Mouse (Mus musculus) stomach, embryonic 14.5 days (tissue): Measurements from ENCODE around the gene Egfem1. TPM values are rescaled to one million over a fixed set of nuclear protein-coding genes. Genes with fewer than 3 reads are reported as not detected.

Experiments used
- ATAC-seq: fragments of 200-750 bp; cut with Nextera tagmentation; 2 replicates; pipeline ENCODE4 v1.8.0; 2017; ENCODE audit warnings: low read depth, moderate TSS enrichment; ENCODE audit not compliant: insufficient number of reproducible peaks, insufficient read depth, low FRiP score
- H3K27ac ChIP-seq: fragments of 300-500 bp; sonication (generic); 2 replicates; pipeline ENCODE4 v1.5.1; 2014; ENCODE audit warnings: mild to moderate bottlenecking, low read length, moderate library complexity, mixed read lengths
- H3K27me3 ChIP-seq: fragments of 300-500 bp; sonication (generic); 2 replicates; pipeline ENCODE4 v1.6.1; 2014; ENCODE audit warnings: low read length, control low read depth, mixed read lengths; ENCODE audit not compliant: control insufficient read depth, insufficient read depth
- H3K36me3 ChIP-seq: fragments of 300-500 bp; sonication (generic); 2 replicates; pipeline ENCODE4 v1.6.1; 2014; ENCODE audit warnings: mild to moderate bottlenecking, control low read depth, low read length, moderate library complexity, mixed read lengths; ENCODE audit not compliant: control insufficient read depth, insufficient read depth
- H3K4me1 ChIP-seq: fragments of 300-500 bp; sonication (generic); 2 replicates; pipeline ENCODE4 v1.6.1; 2014; ENCODE audit warnings: low read length, control low read depth, mixed read lengths; ENCODE audit not compliant: control insufficient read depth, insufficient read depth
- H3K4me2 ChIP-seq: fragments of 300-500 bp; sonication (generic); replicated peaks from 2 replicates; pipeline ENCODE4 v1.6.1; 2014; ENCODE audit warnings: low read depth, low read length, control low read depth
- H3K4me3 ChIP-seq: fragments of 300-500 bp; sonication (generic); 2 replicates; pipeline ENCODE4 v1.5.1; 2014; ENCODE audit warnings: low read depth, low read length, control low read depth
- H3K9ac ChIP-seq: fragments of 300-500 bp; sonication (generic); replicated peaks from 2 replicates; pipeline ENCODE4 v1.6.1; 2014; ENCODE audit warnings: low read depth, mild to moderate bottlenecking, control low read depth, low read length, moderate library complexity, mixed read lengths
- H3K9me3 ChIP-seq: fragments of 300-500 bp; sonication (generic); 2 replicates; pipeline ENCODE4 v1.6.1; 2016; ENCODE audit warnings: low read depth, low read length, control low read depth; ENCODE audit not compliant: control insufficient read depth
- WGBS: fragments of 180-500 bp; shearing (Covaris S2); extraction: QIAGEN DNeasy Blood & Tissue Kit; methylation state at CpG from one replicate; pipeline ENCODE4 v1.1.7; 2014; 5-methylcytosine and 5-hydroxymethylcytosine counted together
- polyA plus RNA-seq: library from polyadenylated mRNA; unstranded; fragments of >200 nt; fragmentation: Nextera tagmentation; extraction: Ambion mirVana; gene quantifications from 2 replicates; pipeline ENCODE4 v1.2.1, GENCODE M21; 2014

The Egfem1 gene
- polyA plus RNA-seq, 1 experiment from 2014 or later, result 0.41 TPM

DNA sequence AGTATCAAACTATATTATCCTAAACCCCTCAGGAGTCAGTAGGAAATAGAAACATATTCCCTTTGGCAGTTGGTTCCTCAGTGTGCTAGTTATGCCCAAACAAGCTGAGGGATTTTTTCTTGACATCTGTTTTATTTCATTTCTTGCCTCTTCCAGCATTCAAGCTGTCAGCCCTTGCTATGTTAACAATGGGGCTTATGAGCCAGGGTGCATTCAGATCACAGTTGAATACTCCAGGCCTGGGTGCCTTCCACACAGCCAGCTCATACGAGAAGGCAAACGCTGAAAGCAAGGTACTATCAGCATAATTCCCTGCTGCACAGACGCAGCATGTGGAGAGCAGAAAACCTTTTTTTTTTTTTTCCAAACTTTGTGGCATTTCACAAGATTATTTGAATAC lies 526.9 kb downstream of the Egfem1 start:
- Histone ChIP-seq H3K9me3 (no peaks in the 10 kb centered on the region), H3K4me1 (no peaks in the 10 kb centered on the region), H3K27me3 (no peaks in the 10 kb centered on the region), H3K4me3 (no peak overlapping the region), H3K27ac (no peak overlapping the region), H3K4me2 (no peak overlapping the region), H3K9ac (no peak overlapping the region), H3K36me3 (no peaks in the 10 kb centered on the region)
- ATAC-seq, result no peak
- WGBS, result 40% methylated on average over 3 of the region's 3 CpGs

DNA sequence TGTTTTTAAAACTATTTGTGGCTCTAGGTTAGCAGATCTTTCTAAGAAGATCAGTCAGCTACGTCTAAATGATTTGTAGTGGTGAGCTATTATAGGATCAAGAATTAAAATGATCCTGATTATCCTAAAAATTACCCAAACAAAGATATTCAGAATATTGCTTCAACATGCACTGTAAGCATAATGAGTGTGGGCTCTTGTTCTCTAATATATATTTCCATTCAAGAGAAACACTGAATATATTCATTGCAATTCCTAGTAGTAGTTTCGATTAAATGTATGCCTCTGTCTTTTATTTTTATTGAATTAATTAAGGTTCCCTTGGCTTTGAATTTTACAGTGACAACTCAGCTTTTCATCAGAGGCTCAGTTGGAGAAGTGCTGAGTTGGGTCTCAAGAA lies 527.4 kb downstream of the Egfem1 start:
- Histone ChIP-seq H3K4me1 (no peaks in the 10 kb centered on the region), H3K27ac (no peak overlapping the region), H3K9me3 (no peaks in the 10 kb centered on the region), H3K9ac (no peak overlapping the region), H3K27me3 (no peaks in the 10 kb centered on the region), H3K4me2 (no peak overlapping the region), H3K4me3 (no peak overlapping the region), H3K36me3 (no peaks in the 10 kb centered on the region)
- 75% methylated on average over 2 of the region's 2 CpGs for WGBS
- ATAC-seq, result no peak

DNA sequence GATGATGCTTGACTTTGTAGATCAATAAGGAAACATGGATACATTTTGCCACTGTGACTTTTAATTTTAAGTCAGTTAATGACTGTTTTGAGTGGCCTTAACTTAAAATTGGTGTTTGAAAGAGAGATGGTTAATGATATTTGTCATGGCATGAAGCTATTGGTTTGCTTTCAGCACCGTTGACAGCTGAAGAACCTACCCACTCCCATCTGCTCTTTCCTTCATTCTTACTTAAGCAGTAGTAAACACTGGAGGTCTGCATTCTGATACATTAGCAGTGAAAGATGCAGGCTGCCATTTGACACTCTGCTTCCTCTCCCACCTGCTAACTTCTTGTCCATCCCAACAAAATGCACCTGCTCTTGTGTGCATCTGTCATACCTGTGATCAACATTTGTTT lies 537.8 kb downstream of the Egfem1 start:
- H3K36me3 ChIP-seq, result no peaks in the 10 kb centered on the region
- no peaks in the 10 kb centered on the region for H3K27me3 ChIP-seq
- no peak overlapping the region for H3K27ac ChIP-seq
- no peak overlapping the region for H3K4me2 ChIP-seq
- 61% methylated on average over 1 of the region's 1 CpGs for WGBS
- H3K4me3 ChIP-seq, result no peak overlapping the region
- no peaks in the 10 kb centered on the region for H3K4me1 ChIP-seq
- no peak overlapping the region for H3K9ac ChIP-seq
- no peak for ATAC-seq
- no peaks in the 10 kb centered on the region for H3K9me3 ChIP-seq

DNA sequence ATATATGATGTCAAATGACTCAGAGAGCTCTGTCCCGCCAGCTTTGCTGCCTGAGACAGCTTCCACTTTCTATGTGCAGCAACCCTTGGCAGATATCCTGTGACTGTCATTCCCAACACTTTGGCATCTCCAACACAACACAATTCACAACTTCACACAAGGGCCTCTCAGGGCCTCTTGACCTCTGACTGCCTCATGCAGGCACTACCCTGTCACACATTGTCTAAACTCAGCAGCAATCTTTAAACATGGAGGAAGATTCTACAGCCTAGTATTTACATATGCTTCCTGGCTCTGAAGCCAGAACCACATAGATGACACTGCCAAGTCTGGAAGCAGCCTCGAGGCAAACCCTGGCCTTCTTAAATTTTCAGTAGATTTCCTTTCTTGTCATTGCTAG lies 558.0 kb downstream of the Egfem1 start:
- ATAC-seq, result no peak
- no peak overlapping the region for H3K4me2 ChIP-seq
- no peaks in the 10 kb centered on the region for H3K4me1 ChIP-seq
- no peak overlapping the region for H3K27ac ChIP-seq
- H3K27me3 ChIP-seq, result no peaks in the 10 kb centered on the region
- no peak overlapping the region for H3K4me3 ChIP-seq
- H3K9ac ChIP-seq, result no peak overlapping the region
- 69% methylated on average over 2 of the region's 2 CpGs for WGBS
- no peaks in the 10 kb centered on the region for H3K9me3 ChIP-seq
- no peaks in the 10 kb centered on the region for H3K36me3 ChIP-seq

DNA sequence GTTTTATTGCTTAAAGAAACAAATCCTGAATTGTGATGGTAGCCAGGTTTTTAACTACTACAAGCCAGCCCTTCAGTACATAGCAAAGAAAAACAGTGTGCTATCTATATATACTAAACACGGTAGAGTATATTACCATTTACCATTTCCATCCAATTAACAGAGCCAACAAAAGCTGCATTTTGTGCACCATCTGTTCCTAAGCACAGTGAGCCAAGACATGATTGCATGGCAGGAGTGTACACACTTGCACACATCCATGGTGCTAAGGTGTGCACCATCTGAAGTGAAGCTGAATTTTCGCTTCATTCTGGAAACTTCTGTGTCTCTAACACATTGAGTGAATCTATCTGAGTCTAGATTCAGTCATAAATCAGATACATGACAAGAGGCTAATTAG lies 585.0 kb downstream of the Egfem1 start:
- Histone ChIP-seq H3K4me1 (no peaks in the 10 kb centered on the region), H3K4me2 (no peak overlapping the region), H3K27me3 (no peaks in the 10 kb centered on the region), H3K27ac (no peak overlapping the region), H3K4me3 (no peak overlapping the region), H3K9me3 (no peaks in the 10 kb centered on the region), H3K9ac (no peak overlapping the region), H3K36me3 (no peaks in the 10 kb centered on the region)
- 83% methylated on average over 2 of the region's 2 CpGs for WGBS
- no peak for ATAC-seq

DNA sequence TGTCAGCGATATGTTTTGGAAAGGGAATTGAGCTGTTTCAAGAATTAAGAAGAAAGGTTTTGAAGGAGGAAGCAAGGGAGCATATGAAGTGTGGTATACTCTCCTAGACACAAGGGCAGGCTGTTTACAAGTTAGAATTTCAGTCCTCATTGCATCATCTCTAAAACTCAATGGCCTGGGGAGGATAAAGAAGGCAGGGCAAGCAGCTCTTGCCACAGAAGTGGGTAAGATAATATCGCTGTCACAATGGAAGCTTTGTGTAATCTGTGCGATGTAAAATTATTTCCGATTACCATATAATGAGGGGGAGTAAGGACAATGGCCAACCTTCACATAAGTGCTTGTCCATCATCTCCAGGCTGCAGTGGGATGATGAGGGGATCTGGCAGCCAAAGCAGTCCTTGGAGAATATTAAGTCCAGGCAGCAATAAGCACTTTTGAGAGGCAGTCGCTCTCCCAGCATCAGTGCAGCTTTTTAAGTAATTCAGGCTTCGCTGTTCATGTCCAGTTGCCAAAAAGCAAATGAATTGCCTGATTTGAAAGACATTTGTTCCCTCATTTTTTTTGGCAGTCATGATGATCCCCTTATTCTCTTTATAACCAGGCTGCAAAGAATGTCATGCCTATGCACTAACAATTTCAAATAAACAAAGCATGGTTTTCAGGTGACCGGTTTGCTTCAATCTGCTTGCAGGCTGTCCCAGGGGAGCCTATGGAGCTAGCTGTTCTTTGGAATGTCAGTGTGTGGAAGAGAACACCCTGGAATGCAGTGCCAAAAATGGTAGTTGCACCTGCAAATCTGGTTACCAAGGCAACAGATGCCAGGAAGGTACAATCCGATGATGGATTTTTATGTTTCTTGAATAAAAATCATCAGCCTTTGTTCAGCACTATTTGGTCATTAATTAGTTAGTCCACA lies 607.8 kb downstream of the Egfem1 start:
- Histone ChIP-seq H3K4me2 (no peak overlapping the region), H3K9me3 (no peaks in the 10 kb centered on the region), H3K27me3 (no peaks in the 10 kb centered on the region), H3K36me3 (no peaks in the 10 kb centered on the region), H3K4me1 (no peaks in the 10 kb centered on the region), H3K9ac (no peak overlapping the region), H3K27ac (no peak overlapping the region), H3K4me3 (no peak overlapping the region)
- 79% methylated on average over 8 of the region's 8 CpGs for WGBS
- ATAC-seq, result no peak

DNA sequence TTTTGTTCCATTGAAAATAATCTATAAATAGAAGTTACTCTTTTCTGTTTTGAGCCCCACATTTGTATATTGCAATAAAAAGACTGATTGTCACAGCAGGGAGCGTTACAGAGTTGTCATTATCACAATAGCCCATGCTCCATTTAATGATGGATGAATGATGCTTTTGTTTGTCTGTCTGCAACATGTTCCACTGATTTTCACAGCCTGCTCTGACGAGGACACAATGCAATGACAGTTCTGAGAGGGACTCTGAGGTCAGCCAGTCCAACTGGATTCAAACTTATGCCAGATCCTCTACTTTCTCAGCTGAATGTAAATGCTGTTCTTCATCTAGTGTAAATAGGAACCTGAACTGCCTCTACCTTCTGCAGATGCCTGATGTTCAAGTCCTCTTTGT lies 619.3 kb downstream of the Egfem1 start:
- Histone ChIP-seq H3K9ac (no peak overlapping the region), H3K27ac (no peak overlapping the region), H3K4me2 (no peak overlapping the region), H3K4me1 (no peaks in the 10 kb centered on the region), H3K36me3 (no peaks in the 10 kb centered on the region), H3K4me3 (no peak overlapping the region), H3K27me3 (no peaks in the 10 kb centered on the region), H3K9me3 (no peaks in the 10 kb centered on the region)
- 49% methylated on average over 2 of the region's 2 CpGs for WGBS
- ATAC-seq, result no peak

DNA sequence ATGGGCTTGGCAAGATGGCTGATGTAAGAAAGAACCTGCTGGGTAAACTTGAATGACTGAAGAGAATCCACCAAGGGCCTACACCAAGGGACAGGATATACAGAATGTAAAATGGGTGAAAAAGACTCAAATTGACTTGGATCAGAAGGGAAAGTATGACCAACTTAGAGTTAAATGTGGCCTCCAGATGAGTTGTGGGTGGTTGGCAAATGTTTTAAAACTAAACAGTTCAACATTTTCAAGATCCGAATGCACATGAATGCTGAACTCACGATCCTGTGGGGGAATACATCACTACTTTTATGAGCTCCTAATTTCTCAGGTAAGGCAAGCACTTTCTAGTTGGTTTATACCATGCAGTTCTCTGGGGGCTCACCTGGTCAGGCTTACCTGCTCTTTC lies 625.0 kb downstream of the Egfem1 start:
- Histone ChIP-seq H3K27ac (no peak overlapping the region), H3K4me3 (no peak overlapping the region), H3K9me3 (no peaks in the 10 kb centered on the region), H3K4me1 (no peaks in the 10 kb centered on the region), H3K36me3 (no peaks in the 10 kb centered on the region), H3K4me2 (no peak overlapping the region), H3K9ac (no peak overlapping the region), H3K27me3 (no peaks in the 10 kb centered on the region)
- no peak for ATAC-seq
- 94% methylated on average over 2 of the region's 2 CpGs for WGBS

DNA sequence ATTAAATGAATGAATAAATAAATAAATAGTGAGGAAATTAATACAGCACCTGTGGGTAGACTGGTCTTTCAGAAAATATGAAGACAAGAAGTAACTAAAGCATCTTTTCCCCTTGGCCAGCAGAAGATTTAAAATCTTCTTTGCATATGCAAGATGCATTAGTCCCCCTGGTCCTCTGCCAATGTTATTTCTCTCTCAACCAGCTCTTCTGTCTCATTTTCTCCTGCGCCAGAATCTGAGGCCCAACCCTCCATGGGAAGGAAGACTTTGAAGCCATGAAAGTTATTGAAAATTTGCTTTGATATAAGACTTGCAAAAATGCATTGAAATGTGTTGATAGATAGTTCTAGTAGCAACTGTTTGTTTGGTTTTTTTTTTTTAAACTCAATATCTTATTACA lies 625.6 kb downstream of the Egfem1 start:
- Histone ChIP-seq H3K9ac (no peak overlapping the region), H3K9me3 (no peaks in the 10 kb centered on the region), H3K27me3 (no peaks in the 10 kb centered on the region), H3K27ac (no peak overlapping the region), H3K4me2 (no peak overlapping the region), H3K4me3 (no peak overlapping the region), H3K4me1 (no peaks in the 10 kb centered on the region), H3K36me3 (no peaks in the 10 kb centered on the region)
- ATAC-seq, result no peak
- WGBS, result 85% methylated on average over 1 of the region's 1 CpGs
